Mouse (Mus musculus) kidney, postnatal 0 days (tissue): Measurements from ENCODE around the gene Cebpb. TPM values are rescaled to one million over a fixed set of nuclear protein-coding genes. Genes with fewer than 3 reads are reported as not detected.

ENCODE experiments used
- ATAC-seq: fragments of 200-750 bp; cut with Nextera tagmentation; replicated peaks from 2 replicates; pipeline ENCODE4 v1.8.0; 2017; ENCODE audit warnings: low read depth, moderate number of reproducible peaks, moderate TSS enrichment, moderate library complexity; ENCODE audit not compliant: low FRiP score
- DNase-seq: peaks from one replicate; pipeline ENCODE4 v3.0.0-alpha.2; 2016; ENCODE audit warnings: low spot score
- H3K27ac ChIP-seq: fragments of 300-500 bp; sonication (generic); 2 replicates; pipeline ENCODE4 v1.5.1; 2014; ENCODE audit warnings: mild to moderate bottlenecking
- H3K27me3 ChIP-seq: fragments of 300-500 bp; sonication (generic); 2 replicates; pipeline ENCODE4 v1.6.1; 2014; ENCODE audit warnings: low read length, mixed read lengths; ENCODE audit not compliant: insufficient read depth
- H3K36me3 ChIP-seq: fragments of 300-500 bp; sonication (generic); 2 replicates; pipeline ENCODE4 v1.6.1; 2014; ENCODE audit warnings: low read length, mixed read lengths; ENCODE audit not compliant: insufficient read depth
- H3K4me1 ChIP-seq: fragments of 300-500 bp; sonication (generic); replicated peaks from 2 replicates; pipeline ENCODE4 v1.6.1; 2014; ENCODE audit warnings: antibody characterized with exemption, low read length, mixed read lengths; ENCODE audit not compliant: insufficient read depth
- H3K4me2 ChIP-seq: fragments of 300-500 bp; sonication (generic); 2 replicates; pipeline ENCODE4 v1.6.1; 2014; ENCODE audit warnings: mild to moderate bottlenecking, low read length, moderate library complexity, mixed read lengths
- H3K4me3 ChIP-seq: fragments of 300-500 bp; sonication (generic); replicated peaks from 2 replicates; pipeline ENCODE4 v1.5.1; 2014; ENCODE audit warnings: low read depth, low read length
- H3K9ac ChIP-seq: fragments of 300-500 bp; sonication (generic); 2 replicates; pipeline ENCODE4 v1.6.1; 2014; ENCODE audit warnings: low read depth, low read length
- H3K9me3 ChIP-seq: fragments of 300-500 bp; sonication (generic); replicated peaks from 2 replicates; pipeline ENCODE4 v1.6.1; 2016; ENCODE audit warnings: low read length, inconsistent platforms, mixed read lengths
- CTCF ChIP-seq: IDR thresholded peaks from 2 replicates; pipeline ENCODE4 v1.5.1; 2016; ENCODE audit warnings: antibody characterized with exemption, low read depth, mild to moderate bottlenecking, moderate library complexity
- WGBS: fragments of 180-500 bp; shearing (Covaris S2); extraction: QIAGEN DNeasy Blood & Tissue Kit; methylation state at CpG from one replicate; pipeline ENCODE4 v1.1.7; 2014; 5-methylcytosine and 5-hydroxymethylcytosine counted together
- polyA plus RNA-seq: library from polyadenylated mRNA; unstranded; fragments of >200 nt; fragmentation: Nextera tagmentation; extraction: Ambion mirVana; gene quantifications from 2 replicates; pipeline ENCODE4 v1.2.1, GENCODE M21; 2015

Cebpb gene
- polyA plus RNA-seq, 1 experiment from 2014 or later, result 22.2 TPM

DNA sequence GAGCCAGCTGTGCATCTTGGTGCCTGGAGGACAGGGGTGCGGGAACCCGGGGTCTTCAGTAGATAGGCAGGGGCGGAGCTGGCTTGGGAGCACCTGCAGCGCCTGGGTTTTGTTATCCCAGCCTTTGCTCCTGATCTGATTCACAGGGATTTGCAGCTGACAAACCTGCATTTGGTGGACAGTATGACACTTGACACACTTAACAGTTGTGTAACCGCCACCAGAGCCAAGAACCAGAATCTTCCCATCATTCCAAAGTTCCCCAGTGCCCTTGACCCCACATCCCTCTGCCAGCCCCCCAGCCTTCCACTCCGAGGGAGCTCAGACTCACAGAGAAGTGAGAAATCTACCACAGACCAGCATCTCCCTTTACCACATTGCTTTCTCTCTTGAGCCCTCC is 33.8 kb downstream of the Cebpb start:
- Histone ChIP-seq H3K36me3 (no peaks in the 10 kb centered on the region), H3K4me3 (no peak overlapping the region), H3K27me3 (no peaks in the 10 kb centered on the region), H3K4me1 (no peaks in the 10 kb centered on the region), H3K27ac (no peak overlapping the region), H3K9me3 (no peaks in the 10 kb centered on the region), H3K9ac (no peak overlapping the region), H3K4me2 (no peak overlapping the region)
- TF ChIP-seq CTCF, result no peak
- DNase-seq (no peak), ATAC-seq (no peak)
- WGBS, result 67% methylated on average over 6 of the region's 6 CpGs

DNA sequence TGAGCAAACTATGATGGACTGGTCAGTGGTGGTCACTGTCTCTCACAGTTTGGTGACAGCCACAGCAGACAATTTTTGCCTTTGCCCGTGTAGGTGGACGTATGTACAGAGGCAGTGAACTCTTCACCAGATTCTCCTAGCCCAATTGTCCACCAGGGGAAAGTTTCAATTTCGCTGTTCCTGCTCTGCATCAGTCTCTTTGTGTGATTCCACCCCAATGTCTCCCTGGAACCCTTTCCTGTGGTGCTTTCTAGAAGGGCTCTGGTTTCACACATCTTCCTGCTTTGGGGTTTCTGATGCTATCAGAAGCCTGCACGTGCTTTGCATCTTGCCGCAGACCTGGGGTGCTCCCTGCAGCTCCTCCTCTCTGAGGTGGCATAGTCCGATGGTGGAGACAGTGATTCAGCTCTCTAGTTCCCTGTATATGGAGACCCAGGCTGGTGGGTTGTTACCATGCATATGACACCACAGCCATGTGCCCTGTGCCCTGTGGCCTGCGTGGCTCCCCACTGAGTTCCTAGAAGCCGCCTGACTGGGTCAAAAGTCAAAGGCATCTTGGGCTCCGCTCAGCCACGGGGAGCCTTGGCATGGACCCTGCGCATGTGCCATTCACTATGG is 35.0 kb downstream of the Cebpb start:
- no peaks in the 10 kb centered on the region for H3K4me1 ChIP-seq
- H3K4me3 ChIP-seq, result no peak overlapping the region
- WGBS, result 80% methylated on average over 11 of the region's 11 CpGs
- no peaks in the 10 kb centered on the region for H3K9me3 ChIP-seq
- ATAC-seq (no peak), DNase-seq (no peak)
- H3K4me2 ChIP-seq, result no peak overlapping the region
- no peaks in the 10 kb centered on the region for H3K36me3 ChIP-seq
- no peaks in the 10 kb centered on the region for H3K27me3 ChIP-seq
- no peak overlapping the region for H3K27ac ChIP-seq
- TF ChIP-seq CTCF, result 0 out of 2 replicates have a peak, but pooled peaks have one; percentile 2
- no peak overlapping the region for H3K9ac ChIP-seq

DNA sequence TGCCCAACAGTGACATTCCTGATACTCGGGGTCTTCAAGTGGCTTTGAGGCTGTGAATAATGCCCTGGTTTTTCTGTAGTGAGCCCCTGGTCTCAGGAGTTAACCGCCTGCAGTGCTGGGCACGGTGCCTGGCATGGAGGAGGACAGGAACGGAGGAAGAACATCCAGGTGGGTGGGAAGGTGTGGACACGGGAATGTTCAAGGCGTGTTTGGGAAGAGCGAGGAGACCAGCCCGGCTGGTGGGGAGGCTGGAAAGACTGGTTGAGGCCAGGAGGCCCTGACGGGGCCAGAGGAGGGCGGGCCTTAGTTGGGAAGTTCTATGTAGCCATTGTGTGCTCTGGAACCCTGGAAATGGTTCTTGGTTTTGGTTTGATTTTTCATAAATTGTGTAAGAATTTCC is 37.2 kb downstream of the Cebpb start:
- H3K4me2 ChIP-seq, result no peak overlapping the region
- DNase-seq (no peak), ATAC-seq (no peak)
- WGBS, result 90% methylated on average over 10 of the region's 10 CpGs
- no peaks in the 10 kb centered on the region for H3K9me3 ChIP-seq
- no peaks in the 10 kb centered on the region for H3K27me3 ChIP-seq
- no peak overlapping the region for H3K27ac ChIP-seq
- H3K4me3 ChIP-seq, result no peak overlapping the region
- TF ChIP-seq CTCF, result no peak
- no peaks in the 10 kb centered on the region for H3K36me3 ChIP-seq
- no peak overlapping the region for H3K9ac ChIP-seq
- H3K4me1 ChIP-seq, result no peaks in the 10 kb centered on the region

DNA sequence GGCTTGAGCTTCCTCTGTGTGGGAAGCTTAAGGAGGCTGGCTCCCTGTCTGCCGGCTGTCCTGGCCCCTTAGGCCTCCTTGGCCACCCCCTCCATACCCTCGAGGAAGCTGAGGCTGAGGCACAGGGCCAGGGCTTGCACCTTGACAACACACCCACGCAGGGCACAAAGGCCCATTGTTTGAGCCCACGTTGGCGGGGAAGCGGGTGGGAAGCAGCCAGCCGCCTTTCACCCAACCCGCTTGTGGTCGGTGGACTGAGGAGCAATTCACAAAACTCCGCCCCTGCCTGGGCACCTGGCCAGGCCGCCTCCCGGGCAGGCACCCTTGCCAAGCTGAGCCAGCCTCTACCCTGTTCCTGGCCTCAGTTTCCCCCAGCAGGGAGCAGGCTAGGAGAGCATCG is 38.4 kb downstream of the Cebpb start:
- no peak overlapping the region for H3K4me3 ChIP-seq
- peak; percentile 33 for DNase-seq
- no peaks in the 10 kb centered on the region for H3K27me3 ChIP-seq
- H3K4me2 ChIP-seq, result no peak overlapping the region
- no peaks in the 10 kb centered on the region for H3K4me1 ChIP-seq
- H3K9me3 ChIP-seq, result no peaks in the 10 kb centered on the region
- no peaks in the 10 kb centered on the region for H3K36me3 ChIP-seq
- peak; percentile 57; the same call in 1 of the 2 replicates for ATAC-seq
- no peak for TF ChIP-seq CTCF
- WGBS, result 37% methylated on average over 13 of the region's 13 CpGs
- H3K9ac ChIP-seq, result no peak overlapping the region
- H3K27ac ChIP-seq, result no peak overlapping the region

DNA sequence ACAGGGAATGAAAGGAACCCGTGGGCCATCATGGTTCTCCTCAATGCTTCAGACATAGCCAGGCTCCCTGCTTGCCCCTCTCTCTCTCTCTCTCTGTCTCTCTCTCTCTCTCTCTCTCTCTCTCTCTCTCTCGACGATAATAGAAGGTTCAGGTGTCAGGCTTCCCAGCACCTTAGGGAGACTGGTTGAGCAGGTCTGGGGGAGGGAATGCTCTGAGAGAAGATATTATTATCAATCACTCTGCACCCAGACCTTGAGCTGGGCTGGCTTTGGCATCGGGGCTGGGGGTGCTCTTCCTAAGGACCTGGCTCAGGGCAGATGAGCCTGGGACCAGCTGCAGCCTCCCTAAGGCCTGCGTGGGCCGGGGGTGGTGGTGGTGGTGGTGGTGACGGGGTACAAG is 41.3 kb downstream of the Cebpb start:
- ATAC-seq (no peak), DNase-seq (no peak)
- Histone ChIP-seq H3K4me2 (no peak overlapping the region), H3K4me3 (no peak overlapping the region), H3K9me3 (no peaks in the 10 kb centered on the region), H3K36me3 (no peaks in the 10 kb centered on the region), H3K9ac (no peak overlapping the region), H3K27ac (no peak overlapping the region), H3K4me1 (no peaks in the 10 kb centered on the region), H3K27me3 (no peaks in the 10 kb centered on the region)
- TF ChIP-seq CTCF, result no peak
- 60% methylated on average over 7 of the region's 7 CpGs for WGBS

DNA sequence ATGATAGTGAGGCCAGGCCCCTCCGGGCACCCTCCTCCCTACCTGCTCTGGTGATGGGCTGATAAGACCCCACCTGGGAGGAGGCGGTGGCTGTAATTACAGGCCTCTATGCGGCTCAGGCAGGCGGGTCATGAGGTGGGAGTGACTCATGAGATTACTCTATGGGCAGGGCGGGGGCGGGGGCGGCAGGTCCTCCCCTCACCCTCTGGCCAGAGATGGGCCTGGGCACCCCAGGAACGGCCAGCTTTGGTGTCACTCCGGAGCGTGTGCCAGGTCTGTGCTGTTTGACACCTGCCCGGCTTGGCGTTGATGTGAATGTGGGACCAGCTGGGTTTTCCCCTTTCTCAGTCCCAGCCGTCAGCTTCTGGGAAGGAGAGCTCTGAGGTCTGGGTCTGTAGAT is 42.4 kb downstream of the Cebpb start:
- Histone ChIP-seq H3K4me1 (no peaks in the 10 kb centered on the region), H3K9me3 (no peaks in the 10 kb centered on the region), H3K4me3 (no peak overlapping the region), H3K27me3 (no peaks in the 10 kb centered on the region), H3K36me3 (no peaks in the 10 kb centered on the region), H3K27ac (no peak overlapping the region), H3K4me2 (no peak overlapping the region), H3K9ac (no peak overlapping the region)
- no peak for DNase-seq
- TF ChIP-seq CTCF, result no peak
- 43% methylated on average over 13 of the region's 13 CpGs for WGBS
- ATAC-seq, result no peak

DNA sequence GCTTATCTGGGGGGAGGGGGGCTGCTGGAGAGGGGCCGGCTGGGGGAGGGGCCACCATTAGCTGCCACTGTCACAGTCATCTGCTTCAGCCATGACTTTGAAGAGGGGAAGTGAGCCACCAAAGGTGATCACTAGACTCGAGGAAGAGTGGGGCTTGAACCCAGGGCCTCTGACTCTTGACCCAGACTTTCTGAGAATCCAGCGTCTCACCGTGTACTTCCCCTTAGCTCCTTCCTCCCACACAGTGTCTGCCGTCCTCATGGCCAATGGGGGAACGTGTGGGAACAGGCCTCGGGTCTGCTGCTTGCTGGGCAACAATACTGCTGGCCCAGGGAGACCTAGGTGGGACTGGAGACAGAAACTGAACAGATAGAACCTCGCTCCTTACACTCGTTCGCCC is 46.1 kb downstream of the Cebpb start:
- no peaks in the 10 kb centered on the region for H3K9me3 ChIP-seq
- no peak for TF ChIP-seq CTCF
- 44% methylated on average over 10 of the region's 10 CpGs for WGBS
- H3K4me1 ChIP-seq, result no peaks in the 10 kb centered on the region
- ATAC-seq (no peak), DNase-seq (no peak)
- H3K9ac ChIP-seq, result no peak overlapping the region
- no peak overlapping the region for H3K27ac ChIP-seq
- H3K4me3 ChIP-seq, result no peak overlapping the region
- no peak overlapping the region for H3K4me2 ChIP-seq
- H3K36me3 ChIP-seq, result no peaks in the 10 kb centered on the region
- H3K27me3 ChIP-seq, result no peaks in the 10 kb centered on the region
